24 mouse cellular contexts compared by ENCODE assay signal in the genomic region with DNA sequence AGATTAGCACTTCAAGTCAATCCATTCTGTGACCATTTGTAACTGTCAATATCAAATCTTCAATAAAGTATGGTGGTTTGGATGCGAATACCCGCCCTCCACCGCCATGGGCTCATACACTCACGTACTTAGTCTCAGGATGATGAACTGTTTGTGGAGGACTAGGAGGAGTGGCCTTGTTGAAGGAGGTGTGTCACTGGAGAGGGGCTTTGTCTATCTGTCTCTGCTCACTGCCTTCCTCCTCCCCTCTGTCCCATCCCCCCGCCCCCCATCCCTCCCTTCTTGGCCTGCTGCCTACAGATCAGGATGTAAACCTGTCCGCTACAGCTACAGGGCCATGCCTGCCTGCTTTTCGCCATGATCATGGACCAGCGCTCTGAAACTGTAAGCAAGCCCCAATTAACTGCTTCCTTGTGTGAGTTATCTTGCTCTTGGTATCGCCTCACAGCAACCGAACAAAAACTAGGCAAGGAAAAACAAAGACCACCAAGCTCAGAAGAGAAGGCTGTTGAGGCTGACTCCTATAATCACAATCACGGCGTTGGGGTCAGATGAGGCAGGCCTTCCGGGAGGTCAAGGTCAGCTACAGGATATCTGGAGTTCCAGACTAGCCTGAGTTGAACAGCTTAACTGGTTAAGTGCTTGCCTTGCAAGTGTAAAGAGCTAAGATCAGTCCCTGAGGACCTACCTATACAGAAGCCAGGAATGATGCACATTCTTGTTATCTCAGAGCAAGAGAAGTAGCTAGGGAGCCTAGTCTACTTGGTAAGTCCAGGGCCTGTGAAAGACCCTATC. TPM values are rescaled to one million over a fixed set of nuclear protein-coding genes. Genes with fewer than 3 reads are reported as not detected.
DNase-seq lines count a peak whose midpoint lies in the region; ATAC-seq and TF ChIP-seq lines count a peak whose summit lies in the region.
"Had no signal": no experiment of that assay in that cellular context is flagged by ENCODE, and none has a peak within 500 bp of the region (broad histone marks: within the 10 kb centered on the region; RNA-seq: fewer than 3 reads in every experiment).

No protein-coding gene starts in this region.

- H3K27ac ChIP-seq in kidney, postnatal 0 days, result no peak overlapping the region
- H3K27ac ChIP-seq in midbrain, embryonic 10.5 days (replicated peaks), result no peak overlapping the region
- H3K27ac ChIP-seq: embryonic facial prominence, embryonic 10.5 days; embryonic facial prominence, embryonic 12.5 days; forebrain, embryonic 13.5 days; forebrain, embryonic 15.5 days had no signal

- H3K4me3 ChIP-seq in kidney, postnatal 0 days (replicated peaks; ENCODE audit: low read depth, low read length), result no peak overlapping the region
- no peak overlapping the region for H3K4me3 ChIP-seq in midbrain, embryonic 10.5 days
- H3K4me3 ChIP-seq: embryonic facial prominence, embryonic 10.5 days; embryonic facial prominence, embryonic 12.5 days; forebrain, embryonic 13.5 days; forebrain, embryonic 15.5 days had no signal

- H3K9me3 ChIP-seq in kidney, postnatal 0 days (replicated peaks; ENCODE audit: low read length), result no peaks in the 10 kb centered on the region
- H3K9me3 ChIP-seq in midbrain, embryonic 10.5 days (replicated peaks), result no peaks in the 10 kb centered on the region
- H3K9me3 ChIP-seq: embryonic facial prominence, embryonic 10.5 days; embryonic facial prominence, embryonic 12.5 days; forebrain, embryonic 13.5 days; forebrain, embryonic 15.5 days had no signal

- TF ChIP-seq CTCF in kidney, postnatal 0 days (IDR thresholded peaks at IDR 0.05; ENCODE audit: low read depth), result no peak

- H3K27me3 ChIP-seq in kidney, postnatal 0 days (ENCODE audit: insufficient read depth, low read length), result no peaks in the 10 kb centered on the region
- H3K27me3 ChIP-seq in midbrain, embryonic 10.5 days (ENCODE audit: low read depth, poor library complexity, severe bottlenecking), result no peaks in the 10 kb centered on the region
- H3K27me3 ChIP-seq: CH12.LX; embryonic facial prominence, embryonic 12.5 days; forebrain, embryonic 13.5 days; forebrain, embryonic 15.5 days had no signal

- H3K4me2 ChIP-seq in kidney, postnatal 0 days (ENCODE audit: low read length), result no peak overlapping the region
- H3K4me2 ChIP-seq: embryonic facial prominence, embryonic 12.5 days; forebrain, embryonic 13.5 days; forebrain, embryonic 15.5 days had no signal

- H3K36me3 ChIP-seq in kidney, postnatal 0 days (ENCODE audit: insufficient read depth, low read length), result no peaks in the 10 kb centered on the region
- no peaks in the 10 kb centered on the region for H3K36me3 ChIP-seq in midbrain, embryonic 10.5 days
- H3K36me3 ChIP-seq: embryonic facial prominence, embryonic 10.5 days; embryonic facial prominence, embryonic 12.5 days; forebrain, embryonic 15.5 days had no signal

- ATAC-seq in kidney, postnatal 0 days (replicated peaks; ENCODE audit: low FRiP score, low read depth), result 0 out of 2 replicates have a peak, but pooled peaks have one; percentile 10
- ATAC-seq: CD4-positive, CD25-positive, alpha-beta regulatory T cell, adult 4 months; forebrain, embryonic 13.5 days had no signal

- 67% methylated on average over 13 of the region's 13 CpGs for WGBS in kidney, postnatal 0 days
- 92% methylated on average over 13 of the region's 13 CpGs for WGBS in midbrain, embryonic 10.5 days

- no peak overlapping the region for H3K9ac ChIP-seq in kidney, postnatal 0 days (ENCODE audit: low read depth, low read length)
- H3K9ac ChIP-seq: embryonic facial prominence, embryonic 12.5 days; forebrain, embryonic 13.5 days; forebrain, embryonic 15.5 days; forebrain, postnatal 0 days had no signal

- H3K4me1 ChIP-seq in kidney, postnatal 0 days (replicated peaks; ENCODE audit: insufficient read depth, low read length), result no peaks in the 10 kb centered on the region
- peaks cover 5% of the 10 kb centered on the region; the same call in 1 of the 2 replicates for H3K4me1 ChIP-seq in midbrain, embryonic 10.5 days
- H3K4me1 ChIP-seq: embryonic facial prominence, embryonic 12.5 days; forebrain, embryonic 13.5 days had no signal

- no peak for DNase-seq in kidney, postnatal 0 days (ENCODE audit: low spot score)
- DNase-seq in kidney, adult 11 months, result no peak
- peak; percentile 84 for DNase-seq in ES-CJ7 (ENCODE audit: low read depth, low spot score)
- DNase-seq in ZHBTc4 (ENCODE audit: low read depth, low spot score), result peak; percentile 66
- no peak for DNase-seq in midbrain, embryonic 10.5 days (ENCODE audit: low spot score)
- DNase-seq in thymus, postnatal 14 days, result no peak
- DNase-seq: adrenal gland, adult 2 months; adrenal gland, postnatal 10 days; adrenal gland, postnatal 25 days; B cell, adult 2 months; cerebellum, adult 11 months; cerebellum, adult 18-20 months; cerebellum, adult 8-10 months; cerebellum, adult 9-11 months; cerebellum, postnatal 14 days; cerebellum, postnatal 36 days; embryo, embryonic 11 days; forebrain, postnatal 0 days had no signal

RNA-seq across cellular contexts. Expression of gene Smyd3, which starts 7.1 kb away (rescaled TPM):
- 18.3 and 20.5 TPM in 2 replicates for polyA plus RNA-seq in kidney, postnatal 0 days (2015; fragmentation: Nextera tagmentation; extraction: Ambion mirVana)
- 11.7 and 15.3 TPM in 2 replicates for polyA plus RNA-seq in midbrain, embryonic 10.5 days (2016; fragmentation: Nextera tagmentation; extraction: Ambion mirVana)

RNA-seq across cellular contexts. Expression of gene Tfb2m, which starts 35.3 kb away (rescaled TPM):
- polyA plus RNA-seq in kidney, postnatal 0 days (2015; fragmentation: Nextera tagmentation; extraction: Ambion mirVana), result 38.9 and 40.7 TPM in 2 replicates
- 25.5 and 25.7 TPM in 2 replicates for polyA plus RNA-seq in midbrain, embryonic 10.5 days (2016; fragmentation: Nextera tagmentation; extraction: Ambion mirVana)

RNA-seq across cellular contexts. Expression of gene Cnst, which starts 35.4 kb away (rescaled TPM):
- polyA plus RNA-seq in kidney, postnatal 0 days (2015; fragmentation: Nextera tagmentation; extraction: Ambion mirVana), result 9.7 and 11.2 TPM in 2 replicates
- 19.7 and 23.5 TPM in 2 replicates for polyA plus RNA-seq in midbrain, embryonic 10.5 days (2016; fragmentation: Nextera tagmentation; extraction: Ambion mirVana)

Comparison
In these comparisons a context has a peak if more than half of its experiments do, and no peak if none do; other contexts are left out.
1. DNase-seq: peak in ES-CJ7 (single experiment) and ZHBTc4 (single experiment); none in kidney, postnatal 0 days (single experiment), kidney, adult 11 months (single experiment), midbrain, embryonic 10.5 days (single experiment) and thymus, postnatal 14 days (single experiment).